Mouse (Mus musculus) layer of hippocampus, adult 18-20 months (tissue): Measurements from ENCODE around the gene Ssty2. TPM values are rescaled to one million over a fixed set of nuclear protein-coding genes. Genes with fewer than 3 reads are reported as not detected.
"Not testable (repeated sequence)": the region's sequence is repeated elsewhere in the genome, so short reads cannot be mapped to it uniquely, and the experiment has no call there.

Experiments used
- DNase-seq, 2 experiments: peaks; one replicate each; pipeline ENCODE4 v3.0.0; 2022; ENCODE audit warnings: low spot score in 2 of 2
- long read RNA-seq: library from polyadenylated mRNA; stranded (forward); transcript quantifications from one replicate; pipeline ENCODE4 v2.0.0, GENCODE M21; 2021
- total RNA-seq, 2 experiments: library from RNA; stranded (reverse); gene quantifications; 2 replicates each; pipeline ENCODE4 v1.2.3; 2021

Ssty2 gene
- not detected for total RNA-seq
- long read RNA-seq, result 0 reads

DNA sequence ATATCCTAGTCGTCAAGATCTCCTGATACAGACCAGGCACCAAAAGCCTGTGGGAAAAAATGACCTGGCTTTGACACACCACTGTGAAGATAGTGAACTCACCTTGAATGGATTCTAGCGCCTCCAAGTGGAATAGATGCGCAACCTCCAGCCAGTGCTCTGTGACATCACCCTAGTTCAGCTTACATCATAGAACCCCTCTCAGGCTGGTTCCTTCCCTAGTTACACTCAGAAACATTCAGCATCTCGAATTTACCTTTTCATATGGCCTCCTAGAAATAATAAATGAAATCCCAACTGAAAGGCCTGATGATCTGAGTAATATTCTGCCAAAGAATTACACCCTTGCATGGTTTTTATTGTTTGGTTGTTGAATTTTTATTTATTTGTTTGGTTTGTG, at the start of gene Ssty2:
Gene Ssty2 (minus strand): TSS at position 101 of the 400 bp plus-strand sequence.
- DNase-seq, result not testable (repeated sequence)
